Mouse (Mus musculus): ENCODE measurements around the gene Olfr1311.
"Not testable (repeated sequence)": the region's sequence is repeated elsewhere in the genome, so short reads cannot be mapped to it uniquely, and the experiment has no call there.

Gene Olfr1311

DNA sequence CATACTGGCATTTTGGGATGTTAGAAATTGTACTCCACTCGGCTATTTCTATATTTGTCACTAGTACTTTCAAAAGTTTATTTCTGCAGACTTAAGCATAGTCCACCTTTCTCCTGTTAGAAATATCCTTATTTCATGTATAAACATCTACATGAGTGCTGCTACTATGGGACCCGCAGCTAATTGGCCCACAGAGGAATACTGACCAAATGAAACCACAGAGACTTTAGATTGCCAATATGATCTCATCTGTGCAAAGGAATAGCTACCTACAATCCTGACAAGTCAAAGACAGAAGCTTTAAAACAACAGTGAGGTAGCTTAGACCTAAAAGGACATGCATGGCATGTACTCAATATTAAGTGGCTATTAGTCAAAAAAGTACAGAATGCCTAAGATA is at the start of gene Olfr1311:
Gene Olfr1311 (minus strand): TSS at position 101 of the 400 bp plus-strand sequence.
- in situ Hi-C loops (cut with MboI, MseI), result no loop called here

DNA sequence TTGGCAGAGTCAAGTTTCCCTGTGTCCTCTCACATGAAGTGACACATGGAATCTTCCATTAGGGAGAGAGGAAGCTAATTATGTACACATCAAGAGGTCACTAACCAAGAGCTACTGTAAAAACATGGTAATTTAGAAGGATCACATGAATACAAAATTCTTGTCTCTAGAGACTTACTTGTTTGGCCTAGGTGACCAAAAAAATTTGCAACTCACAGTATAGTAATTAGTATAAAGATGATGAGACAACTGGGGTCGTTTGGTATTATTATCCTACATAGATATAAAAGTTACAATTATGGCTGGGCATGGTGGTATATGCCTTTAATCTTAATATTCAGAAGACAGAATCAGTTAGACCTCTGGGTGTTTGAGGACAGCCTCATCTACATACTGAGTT is 25.9 kb upstream of the Olfr1311 start, which contains the start of gene Olfr1312:
Gene Olfr1312 (minus strand): TSS at position 101 of the 400 bp plus-strand sequence.
- in situ Hi-C loops (cut with MboI, MseI), result no loop called here

DNA sequence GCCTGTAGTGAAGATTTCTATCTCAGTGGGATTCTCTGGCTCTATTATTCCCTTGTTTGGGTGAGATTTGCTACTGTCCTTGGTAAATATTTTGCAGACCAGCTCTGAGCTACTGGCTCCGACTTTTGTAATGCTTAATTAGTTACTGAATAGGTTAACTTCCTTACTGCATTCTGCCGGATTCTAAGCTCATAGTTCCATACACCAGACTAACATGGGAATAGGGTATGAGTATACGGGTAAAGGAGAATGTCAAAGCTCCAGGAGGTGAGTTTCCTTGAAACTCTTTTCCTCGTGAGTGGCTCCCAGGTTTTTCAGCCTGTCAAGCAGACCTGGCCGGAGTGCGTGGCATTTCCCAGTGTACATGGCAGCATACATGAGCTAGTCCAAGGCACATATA is 2.8 kb upstream of the Olfr1311 start:
- in situ Hi-C loops (cut with MboI, MseI), result not testable (repeated sequence)

DNA sequence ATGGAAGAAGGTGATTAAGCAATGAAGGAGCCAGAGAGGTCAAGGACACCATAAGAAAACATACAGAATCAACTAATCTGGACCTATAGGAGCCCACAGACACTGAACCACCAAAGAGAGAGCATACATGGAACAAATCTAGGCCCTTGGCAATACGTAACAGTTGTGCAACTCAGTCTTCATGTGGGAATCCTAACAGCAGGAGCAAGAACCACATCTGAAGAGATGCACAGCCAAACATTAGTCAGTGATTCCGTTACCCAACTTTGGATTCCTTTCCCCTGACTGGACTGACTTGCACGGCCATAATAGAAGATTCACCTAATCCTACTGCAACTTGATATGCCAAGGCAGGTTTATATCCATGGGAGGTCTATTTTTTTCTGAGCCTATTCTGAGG is 9.3 kb downstream of the Olfr1311 start:
- in situ Hi-C loops (cut with MboI, MseI), result no loop called here

DNA sequence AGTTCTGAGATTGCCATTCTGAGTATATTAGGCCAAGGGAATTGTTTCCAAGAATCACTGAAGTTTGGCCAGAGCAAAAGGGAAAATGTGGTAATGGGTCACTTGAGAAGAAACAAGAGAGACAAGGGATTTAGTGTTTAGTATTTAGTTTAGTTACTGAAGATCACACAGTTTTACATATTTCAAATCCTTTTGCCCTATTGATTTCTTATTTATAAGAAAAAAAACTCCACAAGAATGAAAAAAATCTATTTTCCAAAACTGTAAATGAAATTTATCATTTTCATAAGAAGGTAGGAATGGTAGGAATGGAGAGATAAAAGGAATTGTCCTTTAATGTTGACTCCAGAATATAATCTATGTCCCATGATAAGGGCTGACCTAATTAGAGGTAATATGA is 11.6 kb downstream of the Olfr1311 start, which contains the start of gene Olfr1310:
Gene Olfr1310 (minus strand): TSS at position 101 of the 400 bp plus-strand sequence.
- in situ Hi-C loops (cut with MboI, MseI), result no loop called here

DNA sequence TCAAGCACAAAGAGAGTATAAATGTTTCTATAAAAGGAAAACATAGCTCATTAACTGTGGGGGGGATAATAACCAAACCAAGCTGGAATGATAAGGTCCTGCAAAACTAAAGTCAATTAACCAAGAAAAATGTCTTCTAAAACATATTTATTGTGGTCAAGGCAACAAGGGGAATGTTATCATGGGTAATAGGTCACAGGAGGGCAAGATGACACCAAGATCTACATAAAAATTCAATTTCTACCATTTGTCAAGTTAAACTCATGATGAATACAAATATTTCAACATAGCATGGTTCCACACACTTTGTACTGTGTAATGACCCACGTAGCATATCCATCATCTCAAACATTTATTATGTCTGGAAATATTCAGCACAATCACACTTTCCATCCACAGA is 34.0 kb downstream of the Olfr1311 start, which contains the start of gene Olfr1309:
Gene Olfr1309 (minus strand): TSS at position 101 of the 400 bp plus-strand sequence.
- in situ Hi-C loops (cut with MboI, MseI), result no loop called here

Data from regulatory T cell (primary cell).